Mouse (Mus musculus) kidney, postnatal 10 days (tissue): ENCODE data around the gene Rasgrp1.

Experiments used
- DNase-seq: peaks from one replicate; pipeline ENCODE4 v3.0.0; 2021; ENCODE audit warnings: mixed read lengths

The Rasgrp1 gene

DNA sequence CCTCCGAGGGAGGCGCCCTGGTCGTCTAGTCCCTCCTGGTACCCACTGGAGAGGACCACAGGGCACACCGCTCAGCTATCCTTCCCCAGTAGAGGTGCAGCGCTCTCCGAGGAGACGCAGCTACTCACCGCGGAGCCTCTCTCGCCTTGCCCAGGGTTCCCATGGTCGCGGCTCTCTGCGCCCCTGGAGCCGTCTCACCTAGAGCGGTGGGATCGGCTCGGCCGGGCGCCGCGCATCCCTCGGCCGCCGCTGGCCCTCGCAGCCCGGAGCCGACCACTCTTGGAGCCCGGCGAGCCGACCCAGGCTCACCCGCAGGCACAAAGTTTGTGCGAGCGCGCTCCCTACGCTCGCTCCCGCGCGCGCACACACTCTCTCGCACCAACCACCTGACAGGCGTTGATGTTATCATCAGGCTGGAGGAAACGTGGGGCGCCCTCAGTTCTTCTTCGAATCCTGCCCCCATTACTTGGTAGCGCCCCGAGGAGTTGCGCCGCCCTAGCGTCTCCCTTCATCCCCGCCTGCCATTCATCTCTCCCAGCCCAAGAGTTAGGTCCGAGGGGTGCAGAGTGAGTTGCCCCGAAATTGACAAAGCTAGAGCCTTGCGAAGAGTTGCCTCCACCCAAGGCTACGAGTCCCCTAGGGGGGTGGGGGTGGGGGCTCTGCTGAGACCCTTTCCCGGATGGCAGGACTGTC lies at the start of gene Rasgrp1:
Gene Rasgrp1 (minus strand): TSS at position 455 of the 693 bp plus-strand sequence.
- peak; percentile 31 for DNase-seq

GRCm38 (mm10) chr2:117389925-117390892 lies 47.4 kb upstream of the Rasgrp1 start:
- DNase-seq, result peak; percentile 52

DNA sequence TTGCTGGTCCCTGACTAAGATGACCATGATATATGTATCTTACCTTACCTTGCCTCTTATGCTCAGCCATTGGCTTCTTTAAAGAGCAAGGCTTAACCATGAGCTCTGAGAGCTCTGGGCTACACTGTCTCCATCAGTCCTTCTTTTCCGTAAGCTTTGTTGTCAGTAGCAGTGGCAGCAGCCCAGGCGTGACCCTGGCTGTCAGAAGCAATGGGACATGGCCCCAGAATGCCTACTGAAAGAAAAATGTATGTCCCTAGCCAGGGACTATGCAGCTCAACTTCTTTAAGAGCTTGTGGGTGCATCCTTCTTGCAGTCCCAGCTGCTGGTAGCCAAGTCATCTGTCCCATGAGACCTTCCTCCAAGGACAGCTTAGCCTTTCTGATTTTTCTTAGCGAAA lies 46.7 kb upstream of the Rasgrp1 start:
- DNase-seq, result no peak

DNA sequence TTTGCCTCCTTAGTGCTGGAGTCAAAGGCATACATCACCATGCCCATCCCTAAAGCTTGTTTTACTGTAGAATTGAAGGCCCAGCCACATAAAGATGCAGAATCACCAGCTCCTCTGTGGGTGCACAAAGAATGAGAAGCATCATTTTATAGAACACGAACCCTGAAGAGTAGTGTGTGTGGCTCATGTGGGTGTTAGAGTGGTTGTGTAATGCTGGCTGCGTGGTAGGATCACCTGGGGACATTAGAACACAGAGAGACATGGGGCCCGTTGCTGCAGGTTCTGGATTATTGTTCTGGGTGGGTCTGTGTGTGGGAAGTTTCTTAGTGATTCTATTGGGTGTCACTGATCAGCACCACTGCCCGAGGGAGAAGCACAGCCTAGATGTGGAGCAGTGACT lies 45.3 kb upstream of the Rasgrp1 start:
- DNase-seq, result no peak

- DNase-seq, result no peak
Measured at GRCm38 (mm10) chr2:117386981-117387705, 44.3 kb upstream of the Rasgrp1 start.

GRCm38 (mm10) chr2:117386036-117386590 lies 43.3 kb upstream of the Rasgrp1 start:
- no peak for DNase-seq

DNA sequence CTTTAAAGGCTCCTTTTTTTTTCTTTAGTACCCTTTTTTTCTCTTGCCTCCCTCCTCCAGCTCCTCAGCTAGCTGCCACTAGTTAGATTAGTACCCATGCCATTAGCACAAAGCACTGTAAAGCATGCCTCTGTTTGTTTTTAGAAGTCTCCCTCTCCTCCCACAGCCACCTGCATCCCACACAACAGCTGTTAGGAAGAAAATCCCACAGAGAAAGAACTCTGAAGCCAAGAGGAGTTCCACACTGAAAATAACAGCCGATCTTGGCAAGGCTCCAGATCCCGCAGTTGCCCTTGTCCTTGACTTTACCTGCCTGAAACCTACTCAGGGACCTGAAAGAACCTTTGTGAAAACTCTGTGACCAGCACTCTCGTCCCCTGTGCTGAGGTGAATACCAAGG lies 38.5 kb upstream of the Rasgrp1 start:
- peak; percentile 31 for DNase-seq

GRCm38 (mm10) chr2:117374293-117374830 lies 31.6 kb upstream of the Rasgrp1 start:
- DNase-seq, result no peak

- DNase-seq, result no peak
Measured at GRCm38 (mm10) chr2:117371706-117372105, 28.9 kb upstream of the Rasgrp1 start.

GRCm38 (mm10) chr2:117366478-117366877 lies 23.7 kb upstream of the Rasgrp1 start:
- DNase-seq, result no peak

- no peak for DNase-seq
Measured at GRCm38 (mm10) chr2:117364056-117364455, 21.3 kb upstream of the Rasgrp1 start.

DNA sequence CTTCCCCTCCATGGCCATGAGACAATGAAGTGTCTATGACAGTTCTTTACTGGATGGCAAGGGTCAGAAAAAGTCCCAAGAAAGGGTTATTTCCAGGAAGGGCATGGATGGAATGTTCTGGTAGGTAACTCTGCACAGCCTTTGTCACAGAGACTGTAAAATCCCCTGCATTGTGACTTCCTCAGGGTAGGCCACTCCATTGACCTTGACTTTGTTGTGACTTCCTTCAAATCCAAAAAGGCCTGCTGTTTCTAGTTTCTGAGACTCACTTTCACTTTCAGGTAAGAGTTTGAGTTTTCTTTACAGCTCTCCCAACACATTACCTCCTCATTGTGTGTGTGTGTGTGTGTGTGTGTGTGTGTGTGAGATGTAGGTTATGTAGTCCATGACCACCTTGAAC lies 15.1 kb upstream of the Rasgrp1 start:
- no peak for DNase-seq

DNA sequence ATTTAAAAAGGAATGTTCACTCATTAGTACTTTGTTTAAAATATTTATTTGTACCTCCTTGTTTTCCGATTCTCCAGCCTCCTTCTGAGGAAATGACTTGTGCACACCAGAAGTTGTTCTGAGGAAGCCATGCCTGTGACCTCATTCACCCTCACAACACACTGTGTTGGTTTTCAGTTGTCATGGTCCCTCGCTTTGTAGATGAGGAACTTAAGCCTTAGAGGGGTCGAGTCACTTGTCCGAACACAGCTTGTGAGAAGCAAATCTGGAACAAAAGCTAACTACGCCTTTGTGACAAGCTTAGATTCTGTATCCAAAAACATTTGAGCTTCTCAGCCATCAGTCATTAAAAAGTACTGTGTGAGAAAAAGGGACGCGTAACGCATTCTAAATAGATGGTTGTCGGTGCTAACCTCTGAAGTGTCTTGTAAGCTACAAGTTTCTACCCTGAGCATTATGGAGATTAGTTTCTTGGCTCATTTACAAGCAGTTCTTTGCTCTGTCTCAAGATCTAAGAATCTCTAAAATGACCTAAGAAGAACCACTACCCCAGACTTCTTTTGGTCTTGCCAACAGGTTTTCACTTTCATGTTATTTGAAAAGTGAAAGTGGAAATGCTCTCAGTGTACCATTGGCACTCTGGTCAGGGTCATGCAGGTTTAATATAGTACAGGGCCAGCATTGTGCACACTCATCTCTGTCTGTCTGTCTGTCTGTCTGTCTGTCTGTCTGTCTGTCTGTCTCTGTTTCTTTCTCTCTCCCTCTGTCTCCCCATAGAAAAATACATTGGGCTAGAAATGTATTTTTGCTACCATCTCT lies 9.7 kb upstream of the Rasgrp1 start:
- no peak for DNase-seq

GRCm38 (mm10) chr2:117350138-117350537 lies 7.3 kb upstream of the Rasgrp1 start:
- no peak for DNase-seq

GRCm38 (mm10) chr2:117343240-117343624 lies 431 bp upstream of the Rasgrp1 start:
- peak; percentile 22 for DNase-seq

DNA sequence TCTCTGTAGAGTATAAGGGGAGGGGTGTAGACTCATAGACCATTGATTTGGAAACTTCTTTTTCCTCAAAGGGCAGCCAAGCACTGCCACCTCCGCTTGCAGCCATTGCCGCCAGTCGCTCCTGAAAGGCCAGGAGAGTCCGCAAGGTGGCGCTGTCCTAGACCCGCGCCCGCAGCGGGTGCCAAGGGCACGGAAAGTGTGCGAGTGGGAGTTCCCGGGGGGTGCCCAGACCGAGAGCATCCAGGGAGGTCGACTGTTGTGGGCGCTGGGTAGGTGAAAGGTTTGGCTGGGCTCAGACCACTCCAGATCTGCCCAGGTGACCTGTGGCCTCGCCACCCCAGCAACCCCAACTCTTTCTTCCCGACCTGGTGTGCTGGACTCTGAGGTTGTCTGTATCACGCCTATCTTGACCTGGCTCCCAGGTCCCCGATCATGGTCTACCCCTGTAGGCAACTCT lies 683 bp downstream of the Rasgrp1 start:
- peak; percentile 77 for DNase-seq

DNA sequence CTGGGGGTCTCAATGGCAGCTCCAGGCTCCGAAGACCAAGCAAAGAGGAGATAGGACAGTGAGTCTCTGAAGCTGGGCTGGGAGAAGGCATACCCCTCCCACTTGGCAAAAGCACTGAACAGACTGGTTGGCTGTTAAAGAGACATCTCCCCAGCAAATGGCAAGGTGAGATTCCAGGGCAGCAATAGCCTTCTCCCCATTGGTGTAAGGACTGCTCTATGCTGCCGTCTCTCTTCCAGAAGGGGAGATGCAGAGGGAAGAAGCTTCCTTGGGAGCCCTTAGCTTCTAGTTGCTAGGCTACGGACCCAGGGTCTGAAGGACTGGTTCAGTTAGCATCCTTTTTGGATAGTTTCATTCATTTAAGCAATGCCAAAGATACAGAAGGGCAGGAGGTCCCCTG lies 4.3 kb downstream of the Rasgrp1 start:
- DNase-seq, result no peak

GRCm38 (mm10) chr2:117337902-117338301 lies 4.9 kb downstream of the Rasgrp1 start:
- no peak for DNase-seq

DNA sequence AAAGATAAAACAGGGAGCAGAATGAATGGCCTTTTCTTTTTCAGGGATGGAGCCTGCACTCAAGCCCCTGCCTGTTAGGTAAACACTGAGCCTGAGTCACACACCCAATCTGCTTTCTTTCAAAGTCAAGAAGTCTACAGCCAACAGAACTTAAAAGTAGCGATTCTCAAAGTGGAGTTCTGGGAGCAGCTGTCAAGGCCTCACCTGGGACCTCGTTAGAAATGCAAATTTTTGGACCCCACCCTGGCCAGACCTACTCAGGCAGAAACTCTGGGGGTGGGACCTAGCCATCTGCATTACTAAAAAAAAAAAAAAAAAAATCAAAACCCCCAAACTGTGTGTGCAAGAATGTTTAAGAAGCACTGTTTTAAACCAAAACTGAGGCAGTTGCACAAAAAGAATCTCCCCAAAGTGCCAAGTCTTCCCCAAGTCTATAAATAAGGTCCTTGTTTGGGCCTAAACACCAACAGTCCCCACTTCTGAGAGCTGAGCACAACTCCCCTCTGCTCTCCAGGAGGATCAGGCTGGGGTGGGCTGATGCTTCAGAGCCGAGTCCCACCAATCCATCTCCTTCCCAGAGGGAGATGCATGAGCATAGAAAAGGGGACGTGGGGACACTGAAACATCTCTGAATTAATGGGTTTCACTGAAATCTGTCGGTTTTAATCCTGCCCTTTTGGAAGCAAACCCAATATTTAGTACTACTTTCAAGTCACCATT lies 5.7 kb downstream of the Rasgrp1 start:
- DNase-seq, result no peak

DNA sequence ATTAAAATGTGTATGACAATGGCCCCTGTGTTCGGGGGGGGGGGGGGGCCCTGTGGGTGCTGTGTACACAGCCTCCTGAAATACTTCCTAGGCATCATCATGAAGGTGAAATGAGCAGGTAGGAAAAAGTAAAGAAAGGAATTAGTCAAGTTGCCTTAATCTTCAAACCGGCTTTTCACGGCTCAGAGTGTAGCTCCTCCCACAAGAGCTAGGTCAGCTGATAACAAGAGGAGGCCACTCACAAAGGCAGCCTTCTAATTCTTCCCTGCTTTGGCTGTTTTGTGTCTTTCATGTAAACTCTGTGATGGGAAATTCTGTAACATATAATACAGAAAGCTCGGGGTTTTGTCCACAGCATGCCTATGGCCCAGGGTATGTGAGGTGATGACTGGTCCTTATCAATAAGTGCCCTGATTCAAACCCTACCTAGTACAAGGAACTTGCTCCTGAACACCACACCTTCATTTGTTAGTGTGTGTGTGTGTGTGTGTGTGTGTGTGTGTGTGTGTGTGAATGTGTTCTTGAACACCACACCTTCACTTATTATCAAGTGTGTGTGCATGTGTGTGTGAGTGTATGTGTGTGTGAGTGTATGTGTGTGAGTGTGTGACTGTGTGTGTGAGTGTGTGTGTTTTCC lies 7.1 kb downstream of the Rasgrp1 start:
- no peak for DNase-seq
